ENCODE assay signal across 8 mouse cellular contexts in the genomic region with DNA sequence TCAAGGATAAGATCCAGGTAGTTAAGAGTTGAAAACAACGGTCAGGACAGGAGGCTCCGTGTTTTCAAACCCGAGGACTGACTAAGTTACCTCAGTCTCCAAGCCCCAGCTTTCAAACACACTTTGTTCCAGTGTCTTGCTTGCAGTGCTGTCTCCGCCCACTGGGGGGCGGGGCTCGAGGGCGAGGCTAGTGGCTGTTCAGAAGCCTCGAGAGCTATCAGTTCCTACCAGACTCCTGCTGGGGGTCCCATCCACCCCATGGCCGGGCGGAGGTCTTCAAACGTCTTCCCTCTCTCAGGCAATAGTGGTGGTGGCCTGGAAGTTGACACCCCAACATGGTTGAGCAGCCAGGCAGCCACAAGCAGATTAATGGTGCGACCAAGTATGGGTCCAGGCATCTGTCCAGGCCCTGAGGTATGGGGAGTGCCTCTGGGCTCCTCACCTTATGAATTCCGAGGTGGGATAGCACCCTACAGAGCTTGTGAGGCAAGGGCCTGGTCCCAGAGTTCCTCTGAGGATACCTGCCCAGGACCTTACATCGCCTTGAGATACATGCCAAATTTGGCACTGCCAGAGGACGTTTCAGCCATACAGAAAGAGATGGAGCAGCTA. TPM values are rescaled to one million over a fixed set of nuclear protein-coding genes. Genes with fewer than 3 reads are reported as not detected.
DNase-seq lines count a peak whose midpoint lies in the region; ATAC-seq and TF ChIP-seq lines count a peak whose summit lies in the region.

A gene (plus strand): TSS at position 220 of the 612 bp plus-strand sequence.

- no peaks in the 10 kb centered on the region for H3K36me3 ChIP-seq in lung, postnatal 0 days (ENCODE audit: insufficient read depth, low read length)
- H3K36me3 ChIP-seq in neural tube, embryonic 11.5 days (ENCODE audit: control insufficient read depth, insufficient read depth, low read length), result no peaks in the 10 kb centered on the region

- H3K27ac ChIP-seq in lung, postnatal 0 days (ENCODE audit: low read length), result no peak within 1 kb of the TSS
- H3K27ac ChIP-seq in neural tube, embryonic 11.5 days (ENCODE audit: low read depth, low read length), result no peak within 1 kb of the TSS

- no peak for TF ChIP-seq EP300 in lung, postnatal 0 days (IDR thresholded peaks at IDR 0.05)

- no peak for ATAC-seq in lung, postnatal 0 days
- ATAC-seq in erythroid progenitor cell, adult 5-6 weeks (replicated peaks; ENCODE audit: low FRiP score, poor library complexity, severe bottlenecking), result 0 out of 2 replicates have a peak, but pooled peaks have one; percentile 68
- ATAC-seq in neural tube, embryonic 11.5 days (ENCODE audit: insufficient read depth, low FRiP score, low TSS enrichment), result peak; percentile 23; the same call in 1 of the 2 replicates

- no peaks in the 10 kb centered on the region for H3K9me3 ChIP-seq in lung, postnatal 0 days (ENCODE audit: low read length)
- no peaks in the 10 kb centered on the region for H3K9me3 ChIP-seq in neural tube, embryonic 11.5 days (ENCODE audit: control insufficient read depth, low read length)

- no peaks in the 10 kb centered on the region for H3K4me1 ChIP-seq in lung, postnatal 0 days (ENCODE audit: insufficient read depth, low read depth, low read length)
- H3K4me1 ChIP-seq in neural tube, embryonic 11.5 days (ENCODE audit: control insufficient read depth, insufficient read depth, low read length), result no peaks in the 10 kb centered on the region

- no peak within 1 kb of the TSS for H3K9ac ChIP-seq in lung, postnatal 0 days (replicated peaks; ENCODE audit: low read depth)
- no peak within 1 kb of the TSS for H3K9ac ChIP-seq in neural tube, embryonic 11.5 days (ENCODE audit: low read length)

- DNase-seq in adrenal gland, postnatal 14 days, result peak; percentile 18
- no peak for DNase-seq in adrenal gland, adult 8-10 months
- no peak for DNase-seq in lung, postnatal 0 days (ENCODE audit: low spot score)
- DNase-seq in lung, postnatal 14 days, result no peak
- no peak for DNase-seq in neural tube, embryonic 11.5 days (ENCODE audit: low spot score)
- no peak for DNase-seq in T-cell, adult 2 months (ENCODE audit: low spot score)
- no peak for DNase-seq in urinary bladder, postnatal 25 days (ENCODE audit: low spot score)

- H3K4me3 ChIP-seq in lung, postnatal 0 days (ENCODE audit: low read depth, low read length), result no peak within 1 kb of the TSS
- H3K4me3 ChIP-seq in neural tube, embryonic 11.5 days (ENCODE audit: low read depth, low read length), result no peak within 1 kb of the TSS

- 60% methylated on average over 15 of the region's 15 CpGs for WGBS in lung, postnatal 0 days
- 48% methylated on average over 15 of the region's 15 CpGs for WGBS in neural tube, embryonic 11.5 days

- no peak within 1 kb of the TSS for H3K4me2 ChIP-seq in lung, postnatal 0 days (replicated peaks; ENCODE audit: low read depth, low read length)
- no peak within 1 kb of the TSS for H3K4me2 ChIP-seq in neural tube, embryonic 11.5 days (ENCODE audit: low read depth)

- 0 out of 2 replicates have a peak, but pooled peaks have one; percentile 29 for TF ChIP-seq CTCF in lung, postnatal 0 days (IDR thresholded peaks at IDR 0.05)

- H3K27me3 ChIP-seq in lung, postnatal 0 days (replicated peaks; ENCODE audit: insufficient read depth, low read length), result no peaks in the 10 kb centered on the region
- no peaks in the 10 kb centered on the region for H3K27me3 ChIP-seq in neural tube, embryonic 11.5 days (ENCODE audit: control insufficient read depth, insufficient read depth, low read length)

RNA-seq across cellular contexts. Expression of the gene that starts here (rescaled TPM):
- 0.63 and 1.4 TPM in 2 replicates for total RNA-seq in adrenal gland, postnatal 14 days (2021)
- total RNA-seq in adrenal gland, adult 8-10 months (2022), result 1 to 10 TPM in 3 of 4 experiments, under 1 TPM in 1; 0.93 to 4.9 (median 1.6) TPM
- 0.57 and 0.66 TPM in 2 replicates for polyA plus RNA-seq in lung, postnatal 0 days (2015; fragmentation: Nextera tagmentation; extraction: Ambion mirVana)
- total RNA-seq in erythroid progenitor cell, adult 5-6 weeks (2015; ENCODE audit: low replicate concordance), result 0.84 and 2.5 TPM in 2 replicates
- total RNA-seq in erythroid progenitor cell, adult 5-6 weeks (2017; ENCODE audit: low replicate concordance), result 5.1 TPM in 1 of 2 replicates, not detected in the other
- 0.91 and 1.0 TPM in 2 replicates for polyA plus RNA-seq in neural tube, embryonic 11.5 days (2014; fragmentation: Nextera tagmentation; extraction: Ambion mirVana)
